Mouse (Mus musculus): Measurements from ENCODE around the gene Luc7l3. TPM values are rescaled to one million over a fixed set of nuclear protein-coding genes. Genes with fewer than 3 reads are reported as not detected.

Gene Luc7l3
- total and polyA plus RNA-seq, 3 experiments: 38.7 to 260 (median 238) TPM

GRCm38 (mm10) chr11:94238786-94239185 is 83.0 kb downstream of the Luc7l3 start:
- no peaks in the 10 kb centered on the region for H3K9me3 ChIP-seq (replicated peaks)
- DNase-seq (ENCODE audit: low spot score) (no peak), ATAC-seq (ENCODE audit: extremely low read depth, insufficient number of reproducible peaks, low FRiP score, poor library complexity, severe bottlenecking) (no peak)
- no peaks in the 10 kb centered on the region for H3K36me3 ChIP-seq (replicated peaks)
- no peak overlapping the region for H3K4me3 ChIP-seq (ENCODE audit: low read depth, low read length)
- TF ChIP-seq GATA2 (IDR thresholded peaks at IDR 0.05; ENCODE audit: borderline replicate concordance, low read depth, low read length) (no peak), POLR2AphosphoS5 (IDR thresholded peaks at IDR 0.05; ENCODE audit: insufficient replicate concordance, low read depth, low read length) (no peak), GATA1 (IDR thresholded peaks at IDR 0.05; ENCODE audit: borderline replicate concordance, low read length) (no peak), CTCF (IDR thresholded peaks at IDR 0.05; ENCODE audit: low read depth, low read length) (no peak), TAL1 (conservative IDR thresholded peaks at IDR 0.05; ENCODE audit: low read depth, low read length) (no peak)
- peaks cover 66% of the 10 kb centered on the region for H3K27me3 ChIP-seq (ENCODE audit: insufficient read depth, low read length)
- peaks cover 25% of the 10 kb centered on the region for H3K4me1 ChIP-seq (ENCODE audit: insufficient read depth, low read depth, low read length)

Other genes starting within 250 kb of the Luc7l3 start
- 28.6 and 35.0 TPM in 2 replicates for gene Tob1, start 110.5 kb downstream of the Luc7l3 start, total RNA-seq (2014; fragmentation: Nextera tagmentation)
- 9.9 and 11.6 TPM in 2 replicates for gene Tob1, start 110.5 kb downstream of the Luc7l3 start, total RNA-seq (2017)
- gene Tob1, start 110.5 kb downstream of the Luc7l3 start, polyA plus RNA-seq (2012): 10.5 and 11.1 TPM in 2 replicates
- gene Wfikkn2, start 76.0 kb downstream of the Luc7l3 start, total RNA-seq (2014; fragmentation: Nextera tagmentation): not detected in 2 replicates
- gene Wfikkn2, start 76.0 kb downstream of the Luc7l3 start, total RNA-seq (2017): 0.05 TPM in 1 of 2 replicates, not detected in the other
- 0.03 TPM in 1 of 2 replicates, not detected in the other for gene Wfikkn2, start 76.0 kb downstream of the Luc7l3 start, polyA plus RNA-seq (2012)
- not detected in 2 replicates for gene Gm21885, start 40.1 kb downstream of the Luc7l3 start, total RNA-seq (2014; fragmentation: Nextera tagmentation)
- 0.23 TPM in 1 of 2 replicates, not detected in the other for gene Gm21885, start 40.1 kb downstream of the Luc7l3 start, total RNA-seq (2017)
- not detected in 2 replicates for gene Gm21885, start 40.1 kb downstream of the Luc7l3 start, polyA plus RNA-seq (2012)
- gene Ankrd40, start 6.0 kb upstream of the Luc7l3 start, total RNA-seq (2014; fragmentation: Nextera tagmentation): 34.4 and 46.0 TPM in 2 replicates
- 46.4 and 48.4 TPM in 2 replicates for gene Ankrd40, start 6.0 kb upstream of the Luc7l3 start, total RNA-seq (2017)
- gene Ankrd40, start 6.0 kb upstream of the Luc7l3 start, polyA plus RNA-seq (2012): 75.8 and 90.9 TPM in 2 replicates
- not detected in 2 replicates for gene Abcc3, start 71.0 kb upstream of the Luc7l3 start, total RNA-seq (2014; fragmentation: Nextera tagmentation)
- 0.17 and 0.27 TPM in 2 replicates for gene Abcc3, start 71.0 kb upstream of the Luc7l3 start, total RNA-seq (2017)
- not detected in 2 replicates for gene Abcc3, start 71.0 kb upstream of the Luc7l3 start, polyA plus RNA-seq (2012)
- 38.4 TPM in 1 of 2 replicates, not detected in the other for gene Cacna1g, start 152.2 kb upstream of the Luc7l3 start, total RNA-seq (2014; fragmentation: Nextera tagmentation)
- gene Cacna1g, start 152.2 kb upstream of the Luc7l3 start, total RNA-seq (2017): 0.49 TPM in 1 of 2 replicates, not detected in the other
- 0.01 TPM in 1 of 2 replicates, not detected in the other for gene Cacna1g, start 152.2 kb upstream of the Luc7l3 start, polyA plus RNA-seq (2012)
- gene Spata20, start 164.2 kb upstream of the Luc7l3 start, total RNA-seq (2014; fragmentation: Nextera tagmentation): not detected in 2 replicates
- gene Spata20, start 164.2 kb upstream of the Luc7l3 start, total RNA-seq (2017): not detected in 2 replicates
- gene Spata20, start 164.2 kb upstream of the Luc7l3 start, polyA plus RNA-seq (2012): not detected in 2 replicates
- gene Epn3, start 178.0 kb upstream of the Luc7l3 start, total RNA-seq (2014; fragmentation: Nextera tagmentation): not detected in 2 replicates
- not detected in 2 replicates for gene Epn3, start 178.0 kb upstream of the Luc7l3 start, total RNA-seq (2017)
- gene Epn3, start 178.0 kb upstream of the Luc7l3 start, polyA plus RNA-seq (2012): not detected in 2 replicates
- gene Mycbpap, start 199.8 kb upstream of the Luc7l3 start, total RNA-seq (2014; fragmentation: Nextera tagmentation): not detected in 2 replicates
- 0.06 TPM in 1 of 2 replicates, not detected in the other for gene Mycbpap, start 199.8 kb upstream of the Luc7l3 start, total RNA-seq (2017)
- not detected in 2 replicates for gene Mycbpap, start 199.8 kb upstream of the Luc7l3 start, polyA plus RNA-seq (2012)
- gene Rsad1, start 227.3 kb upstream of the Luc7l3 start, total RNA-seq (2014; fragmentation: Nextera tagmentation): 4.8 and 5.3 TPM in 2 replicates
- gene Rsad1, start 227.3 kb upstream of the Luc7l3 start, total RNA-seq (2017): 3.9 and 4.2 TPM in 2 replicates
- 4.4 and 5.6 TPM in 2 replicates for gene Rsad1, start 227.3 kb upstream of the Luc7l3 start, polyA plus RNA-seq (2012)
- not detected in 2 replicates for gene Chad, start 243.1 kb upstream of the Luc7l3 start, total RNA-seq (2014; fragmentation: Nextera tagmentation)
- 0.06 and 0.11 TPM in 2 replicates for gene Chad, start 243.1 kb upstream of the Luc7l3 start, total RNA-seq (2017)
- not detected in 2 replicates for gene Chad, start 243.1 kb upstream of the Luc7l3 start, polyA plus RNA-seq (2012)

Data from G1E (cell line).